Mouse (Mus musculus) intestine, embryonic 16.5 days (tissue): ENCODE results near the gene Gm13539. TPM values are rescaled to one million over a fixed set of nuclear protein-coding genes. Genes with fewer than 3 reads are reported as not detected.
"Not testable (repeated sequence)": the region's sequence is repeated elsewhere in the genome, so short reads cannot be mapped to it uniquely, and the experiment has no call there.

Experiments used
- ATAC-seq: fragments of 200-750 bp; cut with Nextera tagmentation; 2 replicates; pipeline ENCODE4 v1.8.0; 2017; ENCODE audit warnings: moderate TSS enrichment, moderate library complexity
- H3K27ac ChIP-seq: fragments of 300-500 bp; sonication (generic); 2 replicates; pipeline ENCODE4 v1.5.1; 2014; ENCODE audit warnings: mild to moderate bottlenecking, low read length
- H3K27me3 ChIP-seq: fragments of 300-500 bp; sonication (generic); replicated peaks from 2 replicates; pipeline ENCODE4 v1.6.1; 2014; ENCODE audit warnings: low read length, control low read depth, mixed read lengths; ENCODE audit not compliant: control insufficient read depth, insufficient read depth
- H3K36me3 ChIP-seq: fragments of 300-500 bp; sonication (generic); 2 replicates; pipeline ENCODE4 v1.6.1; 2014; ENCODE audit warnings: low read length, control low read depth; ENCODE audit not compliant: control insufficient read depth, insufficient read depth
- H3K4me1 ChIP-seq: fragments of 300-500 bp; sonication (generic); 2 replicates; pipeline ENCODE4 v1.6.1; 2014; ENCODE audit warnings: low read length, control low read depth, mixed read lengths; ENCODE audit not compliant: control insufficient read depth, insufficient read depth
- H3K4me2 ChIP-seq: fragments of 300-500 bp; sonication (generic); 2 replicates; pipeline ENCODE4 v1.6.1; 2014; ENCODE audit warnings: low read depth, low read length, control low read depth
- H3K4me3 ChIP-seq: fragments of 300-500 bp; sonication (generic); 2 replicates; pipeline ENCODE4 v1.5.1; 2014; ENCODE audit warnings: mild to moderate bottlenecking, low read length
- H3K9ac ChIP-seq: fragments of 300-500 bp; sonication (generic); 2 replicates; pipeline ENCODE4 v1.6.1; 2014; ENCODE audit warnings: low read depth, low read length
- H3K9me3 ChIP-seq: fragments of 300-500 bp; sonication (generic); 2 replicates; pipeline ENCODE4 v1.6.1; 2016; ENCODE audit warnings: low read length, control low read depth; ENCODE audit not compliant: control insufficient read depth
- WGBS: fragments of 180-500 bp; shearing (Covaris S2); extraction: QIAGEN DNeasy Blood & Tissue Kit; methylation state at CpG from one replicate; pipeline ENCODE4 v1.1.7; 2014; 5-methylcytosine and 5-hydroxymethylcytosine counted together
- polyA plus RNA-seq: library from polyadenylated mRNA; unstranded; fragments of >200 nt; fragmentation: Nextera tagmentation; extraction: Ambion mirVana; gene quantifications from 2 replicates; pipeline ENCODE4 v1.2.1, GENCODE M21; 2015

Gene Gm13539
- polyA plus RNA-seq, 1 experiment from 2014 or later: not detected

GRCm38 (mm10) chr2:25813364-25813763, 31.3 kb downstream of the Gm13539 start:
- no peak for ATAC-seq

GRCm38 (mm10) chr2:25815748-25816147, 33.7 kb downstream of the Gm13539 start, which contains the start of gene Glt6d1:
Glt6d1 (minus strand) TSS chr2:25815848.
- not testable (repeated sequence) for H3K27me3 ChIP-seq, H3K36me3 ChIP-seq, H3K9me3 ChIP-seq, ATAC-seq, H3K9ac ChIP-seq, H3K4me1 ChIP-seq, H3K27ac ChIP-seq, H3K4me3 ChIP-seq, H3K4me2 ChIP-seq
- WGBS: 68% methylated on average over 1 of the region's 1 CpGs

More at GRCm38 (mm10) chr2:25813364-25813763, 31.3 kb downstream of the Gm13539 start:
- no peak overlapping the region for H3K9ac ChIP-seq
- no peak overlapping the region for H3K27ac ChIP-seq
- no peaks in the 10 kb centered on the region for H3K36me3 ChIP-seq
- no peaks in the 10 kb centered on the region for H3K4me1 ChIP-seq
- no peak overlapping the region for H3K4me2 ChIP-seq
- no peaks in the 10 kb centered on the region for H3K27me3 ChIP-seq
- no peak overlapping the region for H3K4me3 ChIP-seq
- H3K9me3 ChIP-seq: no peaks in the 10 kb centered on the region
- 73% methylated on average over 5 of the region's 5 CpGs for WGBS

GRCm38 (mm10) chr2:25822806-25823205, 40.7 kb downstream of the Gm13539 start, which contains the start of gene Lcn9:
Lcn9 (plus strand) TSS chr2:25823153.
- WGBS: 88% methylated on average over 1 of the region's 1 CpGs
- no peaks in the 10 kb centered on the region for H3K36me3 ChIP-seq
- H3K4me1 ChIP-seq: no peaks in the 10 kb centered on the region
- H3K27me3 ChIP-seq: no peaks in the 10 kb centered on the region
- H3K4me3 ChIP-seq: no peak within 1 kb of the TSS
- no peaks in the 10 kb centered on the region for H3K9me3 ChIP-seq
- ATAC-seq: no peak
- H3K4me2 ChIP-seq: no peak within 1 kb of the TSS
- H3K27ac ChIP-seq: no peak within 1 kb of the TSS
- no peak within 1 kb of the TSS for H3K9ac ChIP-seq

- Histone ChIP-seq H3K27ac (no peak overlapping the region), H3K4me3 (no peak overlapping the region), H3K9me3 (no peaks in the 10 kb centered on the region), H3K4me1 (no peaks in the 10 kb centered on the region), H3K36me3 (no peaks in the 10 kb centered on the region), H3K4me2 (no peak overlapping the region), H3K9ac (no peak overlapping the region), H3K27me3 (no peaks in the 10 kb centered on the region)
- ATAC-seq: no peak
- WGBS: 89% methylated on average over 3 of the region's 3 CpGs
Measured at GRCm38 (mm10) chr2:25824751-25825150, 42.7 kb downstream of the Gm13539 start.

- no peak overlapping the region for H3K4me3 ChIP-seq
- no peak overlapping the region for H3K9ac ChIP-seq
- H3K27ac ChIP-seq: no peak overlapping the region
- no peaks in the 10 kb centered on the region for H3K4me1 ChIP-seq
- no peaks in the 10 kb centered on the region for H3K27me3 ChIP-seq
- H3K9me3 ChIP-seq: no peaks in the 10 kb centered on the region
- 75% methylated on average over 8 of the region's 8 CpGs for WGBS
- no peak overlapping the region for H3K4me2 ChIP-seq
- no peak for ATAC-seq
- H3K36me3 ChIP-seq: no peaks in the 10 kb centered on the region
Measured at GRCm38 (mm10) chr2:25828344-25828947, 46.4 kb downstream of the Gm13539 start.

- Histone ChIP-seq H3K4me2 (no peak overlapping the region), H3K9me3 (no peaks in the 10 kb centered on the region), H3K27me3 (no peaks in the 10 kb centered on the region), H3K4me1 (no peaks in the 10 kb centered on the region), H3K27ac (no peak overlapping the region), H3K9ac (no peak overlapping the region), H3K36me3 (no peaks in the 10 kb centered on the region), H3K4me3 (no peak overlapping the region)
- no peak for ATAC-seq
- WGBS: 66% methylated on average over 3 of the region's 3 CpGs
Measured at GRCm38 (mm10) chr2:25830786-25831185, 48.7 kb downstream of the Gm13539 start.

GRCm38 (mm10) chr2:25836291-25836690, 54.2 kb downstream of the Gm13539 start:
- no peaks in the 10 kb centered on the region for H3K36me3 ChIP-seq
- no peak overlapping the region for H3K4me2 ChIP-seq
- H3K4me1 ChIP-seq: no peaks in the 10 kb centered on the region
- no peak overlapping the region for H3K9ac ChIP-seq
- H3K27me3 ChIP-seq: no peaks in the 10 kb centered on the region
- WGBS: 41% methylated on average over 5 of the region's 5 CpGs
- H3K9me3 ChIP-seq: no peaks in the 10 kb centered on the region
- peak; percentile 86 for ATAC-seq
- H3K4me3 ChIP-seq: no peak overlapping the region
- H3K27ac ChIP-seq: no peak overlapping the region

Other genes starting within 250 kb of the Gm13539 start
- gene Traf2, start 235.3 kb upstream of the Gm13539 start, polyA plus RNA-seq: 28.4 and 34.1 TPM in 2 replicates
- 343 and 364 TPM in 2 replicates for gene Edf1, start 224.4 kb upstream of the Gm13539 start, polyA plus RNA-seq
- gene Mamdc4, start 207.4 kb upstream of the Gm13539 start, polyA plus RNA-seq: 582 and 797 TPM in 2 replicates
- gene Phpt1, start 207.0 kb upstream of the Gm13539 start, polyA plus RNA-seq: 145 and 176 TPM in 2 replicates
- 0.93 and 1.4 TPM in 2 replicates for gene Ajm1, start 200.5 kb upstream of the Gm13539 start, polyA plus RNA-seq
- 45.8 and 52.7 TPM in 2 replicates for gene Rabl6, start 173.7 kb upstream of the Gm13539 start, polyA plus RNA-seq
- gene Ccdc183, start 164.6 kb upstream of the Gm13539 start, polyA plus RNA-seq: 0.12 and 0.18 TPM in 2 replicates
- 25.4 and 26.6 TPM in 2 replicates for gene Tmem141, start 160.3 kb upstream of the Gm13539 start, polyA plus RNA-seq
- gene Fcna, start 154.2 kb upstream of the Gm13539 start, polyA plus RNA-seq: 6.6 and 7.1 TPM in 2 replicates
- gene Lcn8, start 129.1 kb upstream of the Gm13539 start, polyA plus RNA-seq: not detected in 2 replicates
- not detected in 2 replicates for gene Lcn5, start 124.3 kb upstream of the Gm13539 start, polyA plus RNA-seq
- gene Lcn6, start 105.5 kb upstream of the Gm13539 start, polyA plus RNA-seq: not detected in 2 replicates
- not detected in 2 replicates for gene Lcn10, start 99.5 kb upstream of the Gm13539 start, polyA plus RNA-seq
- gene Obp2a, start 82.2 kb upstream of the Gm13539 start, polyA plus RNA-seq: not detected in 2 replicates
- 82.8 and 94.2 TPM in 2 replicates for gene Bmyc, start 75.5 kb upstream of the Gm13539 start, polyA plus RNA-seq
- not detected in 2 replicates for gene Obp2b, start 45.2 kb upstream of the Gm13539 start, polyA plus RNA-seq
- gene Lcn3, start 16.7 kb upstream of the Gm13539 start, polyA plus RNA-seq: not detected in 2 replicates
- gene Lcn11, start 5.2 kb upstream of the Gm13539 start, polyA plus RNA-seq: not detected in 2 replicates
- gene Glt6d1, start 33.6 kb downstream of the Gm13539 start, polyA plus RNA-seq: not detected in 2 replicates
- not detected in 2 replicates for gene Lcn9, start 40.9 kb downstream of the Gm13539 start, polyA plus RNA-seq
- not detected in 2 replicates for gene Sohlh1, start 65.0 kb downstream of the Gm13539 start, polyA plus RNA-seq
- 0.31 and 0.54 TPM in 2 replicates for gene Kcnt1, start 81.5 kb downstream of the Gm13539 start, polyA plus RNA-seq
- 3.3 and 4.2 TPM in 2 replicates for gene Camsap1, start 201.0 kb downstream of the Gm13539 start, polyA plus RNA-seq
- 75.8 and 80.1 TPM in 2 replicates for gene Ubac1, start 239.5 kb downstream of the Gm13539 start, polyA plus RNA-seq